Mouse (Mus musculus): ENCODE data around the gene Pth2r. TPM values are rescaled to one million over a fixed set of nuclear protein-coding genes. Genes with fewer than 3 reads are reported as not detected.

Gene Pth2r
- polyA plus RNA-seq, 1 experiment, result 0.01 TPM

DNA sequence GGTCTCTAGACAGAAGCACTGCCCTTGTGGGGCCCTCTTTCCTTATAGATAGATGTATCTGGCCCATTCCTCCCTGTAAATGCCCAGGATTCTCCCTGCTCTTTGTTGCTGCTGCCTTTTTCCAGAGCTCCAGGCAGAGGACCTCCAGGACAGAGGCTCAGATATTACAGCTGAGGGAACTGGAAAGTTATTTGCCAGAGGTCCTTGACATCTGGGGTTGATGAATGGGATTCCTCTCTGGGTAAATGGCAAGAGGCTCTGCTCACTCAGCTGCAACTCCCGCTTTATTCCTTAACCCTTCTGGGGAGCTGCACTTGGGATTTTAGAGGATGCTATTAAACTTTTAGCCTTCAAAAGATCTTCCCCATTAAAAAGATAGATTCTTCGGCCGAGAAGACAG is 26.6 kb downstream of the Pth2r start:
- Histone ChIP-seq H3K36me3 (ENCODE audit: control insufficient read depth, insufficient read depth) (no peaks in the 10 kb centered on the region), H3K4me2 (ENCODE audit: low read depth) (no peak overlapping the region), H3K79me2 (ENCODE audit: control insufficient read depth, insufficient read depth) (no peaks in the 10 kb centered on the region), H3ac (ENCODE audit: control insufficient read depth, insufficient read length) (no peak overlapping the region), H3K4me3 (no peak overlapping the region), H3K27me3 (ENCODE audit: control insufficient read depth, insufficient read depth, insufficient read length) (peaks cover 10% of the 10 kb centered on the region)
- no peak for TF ChIP-seq POLR2A (IDR thresholded peaks at IDR 0.05; ENCODE audit: insufficient read length, low read depth)
- no peak for TF ChIP-seq E2F4 (IDR thresholded peaks at IDR 0.05; ENCODE audit: insufficient read depth)
- no peak for TF ChIP-seq MYOG (IDR thresholded peaks at IDR 0.05; ENCODE audit: control insufficient read depth in 1 of 3, insufficient read depth in 1 of 3, insufficient read length in 2 of 3, low read depth in 2 of 3)
- no peak for TF ChIP-seq TCF12 (IDR thresholded peaks at IDR 0.05; ENCODE audit: insufficient read depth, poor library complexity, severe bottlenecking)
- TF ChIP-seq CEBPB (IDR thresholded peaks at IDR 0.05; ENCODE audit: insufficient read depth, poor library complexity, severe bottlenecking), result no peak
- no peak for TF ChIP-seq USF1 (IDR thresholded peaks at IDR 0.05; ENCODE audit: low read depth)
- TF ChIP-seq SRF (IDR thresholded peaks at IDR 0.05; ENCODE audit: control insufficient read depth, insufficient read length, low read depth), result no peak
- no peak for TF ChIP-seq TCF3 (IDR thresholded peaks at IDR 0.05; ENCODE audit: insufficient read length, low read depth)
- TF ChIP-seq REST (IDR thresholded peaks at IDR 0.05; ENCODE audit: insufficient read depth, insufficient read length), result no peak

- H3K4me2 ChIP-seq (ENCODE audit: low read depth), result no peak overlapping the region
- H3K27me3 ChIP-seq (ENCODE audit: control insufficient read depth, insufficient read depth, insufficient read length), result peaks cover 19% of the 10 kb centered on the region
- H3K36me3 ChIP-seq (ENCODE audit: control insufficient read depth, insufficient read depth), result no peaks in the 10 kb centered on the region
- no peaks in the 10 kb centered on the region for H3K79me2 ChIP-seq (ENCODE audit: control insufficient read depth, insufficient read depth)
- H3K4me3 ChIP-seq, result no peak overlapping the region
- TF ChIP-seq MYOD1 (IDR thresholded peaks at IDR 0.05; ENCODE audit: control insufficient read depth in 1 of 3, insufficient read length in 2 of 3, low read depth in 2 of 3) (peak in 1 of 3 experiments; percentile 7), TCF3 (IDR thresholded peaks at IDR 0.05; ENCODE audit: insufficient read length, low read depth) (no peak), MYOG (IDR thresholded peaks at IDR 0.05; ENCODE audit: control insufficient read depth in 1 of 3, insufficient read depth in 1 of 3, insufficient read length in 2 of 3, low read depth in 2 of 3) (no peak)
- no peak overlapping the region for H3ac ChIP-seq (ENCODE audit: control insufficient read depth, insufficient read length)
These were observed 29.5 kb downstream of the Pth2r start for GRCm38 (mm10) chr1:65311214-65311933.

DNA sequence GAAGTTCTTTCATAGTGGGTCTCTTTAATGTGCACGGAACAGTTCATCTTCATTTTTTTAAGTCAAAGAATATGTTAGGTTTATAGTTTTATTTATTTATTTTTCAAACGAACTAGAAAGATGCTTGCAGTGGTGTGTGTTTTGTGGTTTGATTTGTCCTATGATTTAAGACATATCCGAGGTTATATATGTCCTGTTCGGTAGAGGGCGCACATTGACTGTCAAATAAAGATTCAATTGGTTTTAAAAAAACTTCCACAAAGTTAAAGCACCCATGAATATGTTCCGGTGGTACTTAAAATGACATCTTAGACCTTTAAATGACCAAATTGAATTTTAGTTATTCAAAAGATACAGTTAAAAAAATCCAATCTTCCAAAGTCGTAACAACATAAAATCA is 30.3 kb downstream of the Pth2r start:
- no peak overlapping the region for H3K4me3 ChIP-seq
- TF ChIP-seq MYOD1 (IDR thresholded peaks at IDR 0.05; ENCODE audit: control insufficient read depth in 1 of 3, insufficient read length in 2 of 3, low read depth in 2 of 3) (no peak), MYOG (IDR thresholded peaks at IDR 0.05; ENCODE audit: control insufficient read depth in 1 of 3, insufficient read depth in 1 of 3, insufficient read length in 2 of 3, low read depth in 2 of 3) (no peak), POLR2A (IDR thresholded peaks at IDR 0.05; ENCODE audit: insufficient read length, low read depth) (no peak)
- H3K79me2 ChIP-seq (ENCODE audit: control insufficient read depth, insufficient read depth), result no peaks in the 10 kb centered on the region
- no peak overlapping the region for H3K4me2 ChIP-seq (ENCODE audit: low read depth)
- peaks cover 23% of the 10 kb centered on the region for H3K27me3 ChIP-seq (ENCODE audit: control insufficient read depth, insufficient read depth, insufficient read length)
- H3ac ChIP-seq (ENCODE audit: control insufficient read depth, insufficient read length), result no peak overlapping the region
- no peaks in the 10 kb centered on the region for H3K36me3 ChIP-seq (ENCODE audit: control insufficient read depth, insufficient read depth)

DNA sequence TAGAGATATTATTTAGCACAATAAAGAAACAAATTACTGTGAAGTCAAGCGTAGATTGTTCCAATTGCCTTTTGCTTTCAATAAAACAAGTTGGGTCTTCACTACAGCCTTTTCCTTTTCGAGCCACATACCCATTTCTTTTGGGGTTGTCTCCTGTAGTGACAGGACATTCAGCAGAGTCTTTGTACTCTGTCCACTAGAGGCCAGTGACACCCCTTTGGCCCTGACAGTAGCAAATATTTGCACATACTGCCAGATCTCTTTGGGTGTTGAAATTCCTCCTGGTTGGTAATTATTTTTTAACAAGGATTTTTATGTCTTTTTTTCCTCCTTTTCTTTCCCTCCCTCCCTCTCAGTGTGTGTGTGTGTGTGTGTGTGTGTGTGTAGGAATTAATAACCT is 31.0 kb downstream of the Pth2r start:
- no peak overlapping the region for H3K4me2 ChIP-seq (ENCODE audit: low read depth)

GRCm38 (mm10) chr1:65314054-65315021 is 32.5 kb downstream of the Pth2r start:
- Histone ChIP-seq H3K4me2 (ENCODE audit: low read depth) (no peak overlapping the region), H3ac (ENCODE audit: control insufficient read depth, insufficient read length) (no peak overlapping the region), H3K36me3 (ENCODE audit: control insufficient read depth, insufficient read depth) (no peaks in the 10 kb centered on the region), H3K79me2 (ENCODE audit: control insufficient read depth, insufficient read depth) (no peaks in the 10 kb centered on the region), H3K27me3 (ENCODE audit: control insufficient read depth, insufficient read depth, insufficient read length) (peaks cover 23% of the 10 kb centered on the region), H3K4me3 (no peak overlapping the region)
- TF ChIP-seq REST (IDR thresholded peaks at IDR 0.05; ENCODE audit: insufficient read depth, insufficient read length), result no peak
- TF ChIP-seq POLR2AphosphoS2 (IDR thresholded peaks at IDR 0.05; ENCODE audit: insufficient read length, low read depth), result no peak
- TF ChIP-seq E2F4 (IDR thresholded peaks at IDR 0.05; ENCODE audit: insufficient read depth), result no peak
- no peak for TF ChIP-seq USF1 (IDR thresholded peaks at IDR 0.05; ENCODE audit: low read depth)
- TF ChIP-seq TCF12 (IDR thresholded peaks at IDR 0.05; ENCODE audit: insufficient read depth, poor library complexity, severe bottlenecking), result no peak
- TF ChIP-seq MAX (IDR thresholded peaks at IDR 0.05; ENCODE audit: low read depth), result no peak
- no peak for TF ChIP-seq TCF3 (IDR thresholded peaks at IDR 0.05; ENCODE audit: insufficient read length, low read depth)
- TF ChIP-seq MYOG (IDR thresholded peaks at IDR 0.05; ENCODE audit: control insufficient read depth in 1 of 3, insufficient read depth in 1 of 3, insufficient read length in 2 of 3, low read depth in 2 of 3), result no peak
- TF ChIP-seq MYOD1 (IDR thresholded peaks at IDR 0.05; ENCODE audit: control insufficient read depth in 1 of 3, insufficient read length in 2 of 3, low read depth in 2 of 3), result no peak
- no peak for TF ChIP-seq SRF (IDR thresholded peaks at IDR 0.05; ENCODE audit: control insufficient read depth, insufficient read length, low read depth)
- TF ChIP-seq CEBPB (IDR thresholded peaks at IDR 0.05; ENCODE audit: insufficient read depth, poor library complexity, severe bottlenecking), result no peak
- TF ChIP-seq POLR2A (IDR thresholded peaks at IDR 0.05; ENCODE audit: insufficient read length, low read depth), result no peak

More for the DNA sequence above, 31.0 kb downstream of the Pth2r start:
- no peak overlapping the region for H3K4me3 ChIP-seq
- no peaks in the 10 kb centered on the region for H3K36me3 ChIP-seq (ENCODE audit: control insufficient read depth, insufficient read depth)
- H3ac ChIP-seq (ENCODE audit: control insufficient read depth, insufficient read length), result no peak overlapping the region
- H3K79me2 ChIP-seq (ENCODE audit: control insufficient read depth, insufficient read depth), result no peaks in the 10 kb centered on the region
- TF ChIP-seq USF1 (IDR thresholded peaks at IDR 0.05; ENCODE audit: low read depth) (no peak), CEBPB (IDR thresholded peaks at IDR 0.05; ENCODE audit: insufficient read depth, poor library complexity, severe bottlenecking) (no peak), POLR2A (IDR thresholded peaks at IDR 0.05; ENCODE audit: insufficient read length, low read depth) (no peak), MYOG (IDR thresholded peaks at IDR 0.05; ENCODE audit: control insufficient read depth in 1 of 3, insufficient read depth in 1 of 3, insufficient read length in 2 of 3, low read depth in 2 of 3) (no peak), SRF (IDR thresholded peaks at IDR 0.05; ENCODE audit: control insufficient read depth, insufficient read length, low read depth) (no peak), E2F4 (IDR thresholded peaks at IDR 0.05; ENCODE audit: insufficient read depth) (no peak), REST (IDR thresholded peaks at IDR 0.05; ENCODE audit: insufficient read depth, insufficient read length) (no peak), POLR2AphosphoS2 (IDR thresholded peaks at IDR 0.05; ENCODE audit: insufficient read length, low read depth) (no peak), TCF12 (IDR thresholded peaks at IDR 0.05; ENCODE audit: insufficient read depth, poor library complexity, severe bottlenecking) (no peak), MYOD1 (IDR thresholded peaks at IDR 0.05; ENCODE audit: control insufficient read depth in 1 of 3, insufficient read length in 2 of 3, low read depth in 2 of 3) (no peak), TCF3 (IDR thresholded peaks at IDR 0.05; ENCODE audit: insufficient read length, low read depth) (no peak), MAX (IDR thresholded peaks at IDR 0.05; ENCODE audit: low read depth) (no peak)
- peaks cover 23% of the 10 kb centered on the region for H3K27me3 ChIP-seq (ENCODE audit: control insufficient read depth, insufficient read depth, insufficient read length)
